Comparison of ENCODE assay signal across 20 mouse cellular contexts in the genomic region with DNA sequence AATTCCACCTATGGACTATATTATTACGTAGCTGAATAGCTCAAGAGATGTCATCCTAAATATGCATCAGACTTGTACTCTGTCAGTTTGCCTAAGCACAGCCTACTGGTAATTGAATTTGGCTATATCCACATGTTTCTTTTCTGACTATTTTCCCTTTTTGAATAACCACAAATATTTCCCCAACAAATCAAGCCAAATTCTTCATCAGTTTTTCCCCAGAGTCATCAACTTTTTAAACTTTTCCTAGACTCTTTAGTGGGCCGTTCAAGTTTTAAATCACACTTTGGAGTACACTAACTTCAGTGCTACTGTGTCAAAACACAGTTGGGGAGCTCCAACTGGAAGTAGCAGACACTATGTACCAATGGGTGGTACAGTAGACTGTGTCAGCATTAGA.
"Had no signal": no experiment of that assay in that cellular context is flagged by ENCODE, and none has a peak within 500 bp of the region (broad histone marks: within the 10 kb centered on the region; RNA-seq: fewer than 3 reads in every experiment).

No protein-coding gene starts in this region.

- H3K9me3 ChIP-seq: limb, embryonic 12.5 days; limb, embryonic 15.5 days; midbrain, embryonic 12.5 days; midbrain, embryonic 15.5 days; neural tube, embryonic 13.5 days; stomach, embryonic 15.5 days had no signal

- H3K27ac ChIP-seq: limb, embryonic 12.5 days; limb, embryonic 15.5 days; liver, embryonic 14.5 days; macrophage; midbrain, embryonic 12.5 days; midbrain, embryonic 15.5 days; neural tube, embryonic 13.5 days; stomach, embryonic 15.5 days had no signal

- H3K9ac ChIP-seq: limb, embryonic 12.5 days; limb, embryonic 15.5 days; liver, embryonic 14.5 days; liver, postnatal 0 days; lung, embryonic 14.5 days; midbrain, embryonic 12.5 days; midbrain, embryonic 15.5 days; neural tube, embryonic 13.5 days; stomach, embryonic 15.5 days had no signal

- H3K36me3 ChIP-seq: limb, embryonic 15.5 days; midbrain, embryonic 12.5 days; midbrain, embryonic 15.5 days; neural tube, embryonic 13.5 days; stomach, embryonic 15.5 days had no signal

- ATAC-seq: liver, postnatal 0 days; lung, postnatal 0 days; midbrain, embryonic 15.5 days had no signal

- H3K27me3 ChIP-seq: limb, embryonic 12.5 days; limb, embryonic 15.5 days; midbrain, embryonic 12.5 days; midbrain, embryonic 15.5 days; neural tube, embryonic 13.5 days; stomach, embryonic 15.5 days had no signal

- DNase-seq: kidney, postnatal 10 days; kidney, postnatal 4 days; left cerebral cortex, postnatal 4 days; liver, postnatal 0 days; lung, embryonic 14.5 days; retina, postnatal 1 day; right cerebral cortex, postnatal 25 days; spleen, adult 18-20 months; thymus, postnatal 25 days had no signal

- H3K4me3 ChIP-seq: limb, embryonic 12.5 days; limb, embryonic 15.5 days; midbrain, embryonic 12.5 days; midbrain, embryonic 15.5 days; myocyte; neural tube, embryonic 13.5 days; stomach, embryonic 15.5 days had no signal

- H3K4me2 ChIP-seq: limb, embryonic 12.5 days; limb, embryonic 15.5 days; liver, embryonic 11.5 days; lung, embryonic 14.5 days; midbrain, embryonic 12.5 days; midbrain, embryonic 15.5 days; neural tube, embryonic 13.5 days; stomach, embryonic 15.5 days had no signal

- H3K4me1 ChIP-seq: limb, embryonic 12.5 days; limb, embryonic 15.5 days; midbrain, embryonic 12.5 days; midbrain, embryonic 15.5 days; neural tube, embryonic 13.5 days; stomach, embryonic 15.5 days had no signal
